Mouse (Mus musculus) induced T-regulatory cell, adult 2 months (primary cell): ENCODE measurements at regions not wholly inside any gene's neighbourhood (a gene's known extent, or its start where the extent isn't known, plus 50 kb on each side); places are given as distances from the start of the nearest gene placed in this dataset.

Experiments used
- DNase-seq: peaks from one replicate; pipeline ENCODE4 v3.0.0-alpha.2; 2012; ENCODE audit warnings: low read depth

GRCm38 (mm10) chr15:85674191-85674984 lies 60.4 kb upstream of the Ppara start:
- DNase-seq: no peak

GRCm38 (mm10) chr15:85675126-85675525 lies 59.7 kb upstream of the Ppara start:
- no peak for DNase-seq

GRCm38 (mm10) chr15:85675736-85676135 lies 59.0 kb upstream of the Ppara start:
- DNase-seq: no peak

- DNase-seq: no peak
Measured at GRCm38 (mm10) chr15:85676156-85676555, 58.6 kb upstream of the Ppara start.

- DNase-seq: no peak
Measured at GRCm38 (mm10) chr15:85676871-85677270, 57.9 kb upstream of the Ppara start.

GRCm38 (mm10) chr15:85677381-85677780 lies 57.4 kb upstream of the Ppara start:
- no peak for DNase-seq

- no peak for DNase-seq
Measured at GRCm38 (mm10) chr15:85677855-85678254, 56.9 kb upstream of the Ppara start.

- DNase-seq: no peak
Measured at GRCm38 (mm10) chr15:85678351-85678895, 56.4 kb upstream of the Ppara start.

- DNase-seq: no peak
Measured at GRCm38 (mm10) chr15:85678981-85679708, 55.6 kb upstream of the Ppara start.

- DNase-seq: no peak
Measured at GRCm38 (mm10) chr15:85679864-85680428, 54.8 kb upstream of the Ppara start.

- DNase-seq: no peak
Measured at GRCm38 (mm10) chr15:85680460-85681224, 54.1 kb upstream of the Ppara start.

GRCm38 (mm10) chr15:85682116-85682515 lies 52.7 kb upstream of the Ppara start:
- DNase-seq: no peak

GRCm38 (mm10) chr15:85682780-85683179 lies 52.0 kb upstream of the Ppara start:
- DNase-seq: no peak

GRCm38 (mm10) chr15:85683271-85683670 lies 51.5 kb upstream of the Ppara start:
- no peak for DNase-seq

GRCm38 (mm10) chr15:85683716-85684115 lies 51.1 kb upstream of the Ppara start:
- no peak for DNase-seq

- DNase-seq: no peak
Measured at GRCm38 (mm10) chr15:85684164-85684708, 50.5 kb upstream of the Ppara start.

GRCm38 (mm10) chr15:85684875-85685274 lies 49.9 kb upstream of the Ppara start:
- no peak for DNase-seq
